ENCODE assay signal across 18 mouse cellular contexts in the genomic region with DNA sequence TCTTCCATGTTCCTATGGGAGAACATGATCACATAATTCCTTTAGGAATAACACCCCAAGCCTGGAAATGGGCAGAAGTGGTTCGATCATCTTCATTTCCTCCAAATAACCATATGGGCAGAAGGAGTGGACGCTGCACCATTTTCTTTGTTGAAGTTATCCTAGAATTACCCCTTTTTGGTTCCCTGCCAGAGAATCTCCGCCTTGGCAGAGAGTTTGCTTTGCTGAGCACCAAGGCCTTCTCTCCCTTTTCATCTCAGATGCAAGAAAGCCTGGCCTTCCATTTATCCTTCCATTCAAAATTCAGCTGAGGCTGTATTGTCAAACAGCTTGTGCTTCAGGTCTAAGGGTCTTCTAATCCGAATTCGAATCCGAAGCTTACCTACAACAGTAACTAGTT. TPM values are rescaled to one million over a fixed set of nuclear protein-coding genes. Genes with fewer than 3 reads are reported as not detected.
DNase-seq lines count a peak whose midpoint lies in the region; TF ChIP-seq lines count a peak whose summit lies in the region.
"Had no signal": no experiment of that assay in that cellular context is flagged by ENCODE, and none has a peak within 500 bp of the region (broad histone marks: within the 10 kb centered on the region; RNA-seq: fewer than 3 reads in every experiment).

No protein-coding gene starts in this region.

- DNase-seq in adrenal gland, adult 2 months = peak; percentile 59
- no peak for DNase-seq in adrenal gland, postnatal 4 days (ENCODE audit: low spot score in 2 of 2)
- DNase-seq in lung, postnatal 10 days = peak; percentile 38
- DNase-seq in lung, postnatal 36 days = no peak
- DNase-seq in adrenal gland, postnatal 10 days = peak; percentile 71
- peak; percentile 22 for DNase-seq in brain, embryonic 14.5 days (ENCODE audit: low read depth)
- DNase-seq in thymus, postnatal 25 days = no peak
- DNase-seq: cerebellum, adult 18-20 months; cerebellum, adult 9-11 months; embryo, embryonic 11 days; gastrocnemius, postnatal 10 days; heart, adult 18-20 months; heart, postnatal 10 days; heart, postnatal 4 days had no signal

- TF ChIP-seq CTCF in brain, embryonic 14.5 days (IDR thresholded peaks at IDR 0.05; ENCODE audit: borderline replicate concordance, extremely low read depth, insufficient read depth, insufficient read length) = no peak

- TF ChIP-seq POLR2A in brain, embryonic 14.5 days (IDR thresholded peaks at IDR 0.05; ENCODE audit: borderline replicate concordance, extremely low read depth, insufficient read depth, insufficient read length, poor library complexity, severe bottlenecking) = no peak

RNA-seq across cellular contexts. Expression of a gene that starts 25.8 kb away (rescaled TPM):
- total RNA-seq in adrenal gland, adult 2 months (2021) = not detected
- not detected in 2 replicates for polyA plus RNA-seq in adrenal gland, adult 2 months (2012; rRNA removed)
- under 1 TPM in 1 of 2 experiments, not detected in 1; 0.36 TPM for total RNA-seq in adrenal gland, postnatal 4 days (2021)
- total RNA-seq in adrenal gland, postnatal 10 days (2021) = not detected
- not detected in 2 replicates for polyA plus RNA-seq in brain, embryonic 14.5 days (2012; rRNA removed)
- total RNA-seq: gastrocnemius, postnatal 10 days; gastrocnemius, postnatal 4 days; heart, adult 18-20 months; heart, postnatal 10 days; heart, postnatal 4 days had no signal
- polyA plus RNA-seq: C2C12; erythroblast, embryonic 14.5 days; forebrain, embryonic 15.5 days had no signal

Comparison
In these comparisons a context has a peak if more than half of its experiments do, and no peak if none do; other contexts are left out.
1. DNase-seq: peak in adrenal gland, adult 2 months (single experiment), lung, postnatal 10 days (single experiment), adrenal gland, postnatal 10 days (single experiment) and brain, embryonic 14.5 days (single experiment); none in adrenal gland, postnatal 4 days (0 of 2), lung, postnatal 36 days (single experiment) and thymus, postnatal 25 days (single experiment).